Comparison of ENCODE assay signal across 19 mouse cellular contexts in the genomic region with DNA sequence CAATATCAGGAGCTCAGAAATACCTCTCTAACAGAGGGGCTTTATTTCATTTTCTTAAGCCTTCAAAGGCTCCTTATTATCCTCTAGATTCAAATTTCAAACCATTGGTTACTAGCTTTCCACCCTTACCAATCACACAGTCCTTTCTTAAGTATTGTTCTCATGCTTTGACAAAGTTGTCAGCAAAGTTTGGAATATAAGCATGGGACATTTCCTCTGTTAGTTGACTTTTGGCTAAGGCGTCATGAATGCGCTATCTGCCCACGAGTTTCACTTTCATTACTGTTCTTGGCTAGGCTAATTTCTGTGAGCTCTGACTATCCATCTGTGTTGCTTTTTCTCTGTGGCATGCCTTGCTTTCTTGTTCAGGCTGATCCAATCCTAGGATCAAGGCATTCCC. TPM values are rescaled to one million over a fixed set of nuclear protein-coding genes. Genes with fewer than 3 reads are reported as not detected.
"Had no signal": no experiment of that assay in that cellular context is flagged by ENCODE, and none has a peak within 500 bp of the region (broad histone marks: within the 10 kb centered on the region; RNA-seq: fewer than 3 reads in every experiment).

No protein-coding gene starts in this region.

- H3K27me3 ChIP-seq: intestine, embryonic 15.5 days; liver, embryonic 12.5 days; lung, embryonic 15.5 days; midbrain, embryonic 15.5 days; neural tube, embryonic 12.5 days had no signal

- H3K4me3 ChIP-seq: intestine, embryonic 15.5 days; left cerebral cortex, adult 2 months; limb, embryonic 10.5 days; liver, embryonic 12.5 days; lung, embryonic 15.5 days; midbrain, embryonic 15.5 days; neural tube, embryonic 12.5 days had no signal

- H3K4me1 ChIP-seq: intestine, embryonic 15.5 days; midbrain, embryonic 15.5 days; neural tube, embryonic 12.5 days had no signal

- ATAC-seq: intestine, embryonic 15.5 days; liver, embryonic 12.5 days; midbrain, embryonic 15.5 days had no signal

- DNase-seq: kidney, adult 18-20 months; kidney, postnatal 10 days; lung, postnatal 14 days had no signal

- H3K9me3 ChIP-seq: intestine, embryonic 15.5 days; limb, embryonic 10.5 days; liver, embryonic 12.5 days; lung, embryonic 15.5 days; midbrain, embryonic 15.5 days; neural tube, embryonic 12.5 days had no signal

RNA-seq across cellular contexts. Expression of a gene that starts 25.1 kb away (rescaled TPM):
- total RNA-seq: layer of hippocampus, postnatal 25 days; left cerebral cortex, adult 2 months; left cerebral cortex, postnatal 14 days; monocyte, adult 5-6 weeks; neutrophil, adult 5-6 weeks had no signal
- polyA plus RNA-seq: intestine, embryonic 15.5 days; kidney, embryonic 14.5 days; limb, embryonic 10.5 days; limb, embryonic 14.5 days; liver, embryonic 12.5 days; liver, embryonic 16.5 days; lung, embryonic 15.5 days; macrophage; midbrain, embryonic 15.5 days; neural tube, embryonic 12.5 days; stomach, postnatal 0 days had no signal
